Comparison of ENCODE assay signal across 13 mouse cellular contexts in the genomic region with DNA sequence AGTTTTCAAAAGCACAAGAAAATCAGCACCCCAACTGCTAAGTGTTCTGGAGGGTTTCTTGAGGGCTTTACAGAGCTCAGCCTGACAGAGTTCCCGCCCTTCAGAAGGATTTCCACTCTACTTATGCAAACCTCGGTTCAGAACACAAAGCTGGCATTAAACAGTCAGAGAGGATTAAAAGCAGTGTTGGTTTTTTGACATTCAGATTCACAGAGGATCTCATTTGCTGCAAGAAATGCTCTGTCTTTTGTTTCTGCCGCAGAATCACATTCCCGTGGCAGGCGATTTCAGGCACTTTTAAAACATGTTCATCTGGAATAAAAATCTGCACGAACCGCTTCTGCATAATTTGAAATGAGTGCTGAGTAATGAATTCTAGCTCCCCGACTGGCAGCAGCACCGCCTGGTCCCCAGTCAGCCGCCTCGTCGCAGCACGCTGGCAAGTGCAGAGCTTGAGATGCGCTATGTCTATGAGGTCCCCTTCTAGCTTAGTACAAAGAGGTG. TPM values are rescaled to one million over a fixed set of nuclear protein-coding genes. Genes with fewer than 3 reads are reported as not detected.
DNase-seq lines count a peak whose midpoint lies in the region; ATAC-seq and TF ChIP-seq lines count a peak whose summit lies in the region.
"Had no signal": no experiment of that assay in that cellular context is flagged by ENCODE, and none has a peak within 500 bp of the region (broad histone marks: within the 10 kb centered on the region; RNA-seq: fewer than 3 reads in every experiment).

No protein-coding gene starts in this region.

- peak; percentile 13 for DNase-seq in gastrocnemius, postnatal 14 days
- DNase-seq in gastrocnemius, adult 8-10 months (ENCODE audit: low spot score in 2 of 2) = no peak
- peak; percentile 48 to 75 for DNase-seq in layer of hippocampus, postnatal 14 days (ENCODE audit: low spot score in 2 of 2)
- DNase-seq in thymus, postnatal 25 days = no peak
- no peak for DNase-seq in heart, postnatal 14 days
- no peak for DNase-seq in adrenal gland, postnatal 10 days
- DNase-seq: B cell, adult 2 months had no signal

- no peak overlapping the region for H3K9ac ChIP-seq in midbrain, embryonic 16.5 days (ENCODE audit: low read depth, low read length)
- H3K9ac ChIP-seq: embryonic facial prominence, embryonic 13.5 days; heart, embryonic 12.5 days; liver, embryonic 14.5 days; neural tube, embryonic 12.5 days had no signal

- peaks cover 3% of the 10 kb centered on the region; the same call in 1 of the 2 replicates for H3K4me1 ChIP-seq in cortical plate, adult 2 months (ENCODE audit: control insufficient read depth, insufficient read depth, low read length)
- peaks cover 12% of the 10 kb centered on the region for H3K4me1 ChIP-seq in midbrain, embryonic 16.5 days (ENCODE audit: control insufficient read depth, insufficient read depth, low read length)
- H3K4me1 ChIP-seq: neural tube, embryonic 12.5 days had no signal

- TF ChIP-seq POLR2A in cortical plate, adult 2 months (IDR thresholded peaks at IDR 0.05; ENCODE audit: extremely low read depth, insufficient read depth, low read length) = no peak

- peak; percentile 80 for ATAC-seq in midbrain, embryonic 16.5 days

- no peak overlapping the region for H3K4me2 ChIP-seq in midbrain, embryonic 16.5 days (ENCODE audit: low read length)
- H3K4me2 ChIP-seq: embryonic facial prominence, embryonic 13.5 days; heart, embryonic 12.5 days; neural tube, embryonic 12.5 days had no signal

- intact Hi-C loops in gastrocnemius, postnatal 14 days (cut with DNase I; ENCODE audit: low total_unique reads) = no loop called here
- intact Hi-C loops in heart, postnatal 14 days (cut with DNase I) = no loop called here

- H3K27ac ChIP-seq in cortical plate, adult 2 months (ENCODE audit: insufficient read depth, low read length) = 0 out of 2 replicates have a peak overlapping the region, but pooled peaks have one; percentile 21
- peak overlapping the region; percentile 62 for H3K27ac ChIP-seq in midbrain, embryonic 16.5 days (ENCODE audit: low read length)
- H3K27ac ChIP-seq: embryonic facial prominence, embryonic 13.5 days; liver, embryonic 14.5 days; neural tube, embryonic 12.5 days had no signal

- H3K4me3 ChIP-seq in cortical plate, adult 2 months (ENCODE audit: insufficient read depth, low read length) = no peak overlapping the region
- H3K4me3 ChIP-seq in midbrain, embryonic 16.5 days (ENCODE audit: low read depth, low read length) = no peak overlapping the region
- H3K4me3 ChIP-seq: embryonic facial prominence, embryonic 13.5 days; heart, embryonic 12.5 days; neural tube, embryonic 12.5 days had no signal

- 20% methylated on average over 14 of the region's 14 CpGs for WGBS in midbrain, embryonic 16.5 days

- no peaks in the 10 kb centered on the region for H3K9me3 ChIP-seq in midbrain, embryonic 16.5 days (replicated peaks; ENCODE audit: control insufficient read depth, low read length, poor library complexity, severe bottlenecking)
- H3K9me3 ChIP-seq: embryonic facial prominence, embryonic 13.5 days; heart, embryonic 12.5 days; neural tube, embryonic 12.5 days had no signal

- TF ChIP-seq CTCF in cortical plate, adult 2 months (IDR thresholded peaks at IDR 0.05; ENCODE audit: extremely low read depth, insufficient read depth, low read length) = no peak

- peaks cover 15% of the 10 kb centered on the region for H3K36me3 ChIP-seq in midbrain, embryonic 16.5 days (ENCODE audit: control insufficient read depth, insufficient read depth, low read length)

- H3K27me3 ChIP-seq in midbrain, embryonic 16.5 days (ENCODE audit: control insufficient read depth, insufficient read depth, low read depth, low read length) = no peaks in the 10 kb centered on the region
- H3K27me3 ChIP-seq: embryonic facial prominence, embryonic 13.5 days; heart, embryonic 12.5 days; neural tube, embryonic 12.5 days had no signal

RNA-seq across cellular contexts. Expression of gene Wnt2b, which starts 42.3 kb away (rescaled TPM):
- total RNA-seq in gastrocnemius, postnatal 14 days (2021) = under 1 TPM; 0.78 to 0.86 TPM
- under 1 TPM; 0.07 to 0.46 (median 0.10) TPM for total RNA-seq in gastrocnemius, adult 8-10 months (2022)
- 1.0 and 1.5 TPM in 2 replicates for polyA plus RNA-seq in cortical plate, adult 2 months (2012; rRNA removed)
- under 1 TPM; 0.85 to 0.91 TPM for total RNA-seq in layer of hippocampus, postnatal 14 days (2021)
- polyA plus RNA-seq in midbrain, embryonic 16.5 days (2015; fragmentation: Nextera tagmentation; extraction: Ambion mirVana) = 0.83 and 0.89 TPM in 2 replicates
- 1 to 10 TPM; 2.4 to 2.8 TPM for total RNA-seq in heart, postnatal 14 days (2021)
- 10 to 100 TPM in 1 of 2 experiments, 1 to 10 TPM in 1; 9.8 to 11.0 TPM for total RNA-seq in adrenal gland, postnatal 10 days (2021)

RNA-seq across cellular contexts. Expression of gene Cttnbp2nl, which starts 48.9 kb away (rescaled TPM):
- total RNA-seq in gastrocnemius, postnatal 14 days (2021) = 10 to 100 TPM in 1 of 2 experiments, 1 to 10 TPM in 1; 7.5 to 13.9 TPM
- total RNA-seq in gastrocnemius, adult 8-10 months (2022) = 1 to 10 TPM; 2.7 to 5.5 (median 4.0) TPM
- 6.3 and 6.8 TPM in 2 replicates for polyA plus RNA-seq in cortical plate, adult 2 months (2012; rRNA removed)
- total RNA-seq in layer of hippocampus, postnatal 14 days (2021) = 10 to 100 TPM; 30.0 to 34.0 TPM
- polyA plus RNA-seq in midbrain, embryonic 16.5 days (2015; fragmentation: Nextera tagmentation; extraction: Ambion mirVana) = 57.9 and 58.5 TPM in 2 replicates
- 10 to 100 TPM; 30.2 to 31.3 TPM for total RNA-seq in heart, postnatal 14 days (2021)
- 10 to 100 TPM; 22.3 to 29.2 TPM for total RNA-seq in adrenal gland, postnatal 10 days (2021)

Comparison
In these comparisons a context has a peak if more than half of its experiments do, and no peak if none do; other contexts are left out.
1. DNase-seq: peak in gastrocnemius, postnatal 14 days (single experiment) and layer of hippocampus, postnatal 14 days (2 of 2); none in gastrocnemius, adult 8-10 months (0 of 2), thymus, postnatal 25 days (single experiment), heart, postnatal 14 days (0 of 2) and adrenal gland, postnatal 10 days (single experiment).